Mouse (Mus musculus) adrenal gland, postnatal 4 days (tissue): ENCODE measurements around the gene Krt18. TPM values are rescaled to one million over a fixed set of nuclear protein-coding genes. Genes with fewer than 3 reads are reported as not detected.

Source experiments
- DNase-seq, 2 experiments: peaks; one replicate each; pipeline ENCODE4 v3.0.0; 2021 to 2022; ENCODE audit warnings: low spot score in 2 of 2, mixed read lengths in 2 of 2
- total RNA-seq, 2 experiments: library from RNA; stranded (reverse); gene quantifications; 2 replicates each; pipeline ENCODE4 v1.2.3; 2021

Gene Krt18
- total RNA-seq, 2 experiments from 2014 or later = 17.3 to 22.9 TPM

- DNase-seq = no peak
Observed at GRCm38 (mm10) chr15:102007097-102008069, 20.6 kb upstream of the Krt18 start.

- no peak for DNase-seq
Observed at GRCm38 (mm10) chr15:102010569-102011245, 17.3 kb upstream of the Krt18 start.

GRCm38 (mm10) chr15:102012260-102012765, 15.7 kb upstream of the Krt18 start:
- no peak for DNase-seq

- no peak for DNase-seq
Observed at GRCm38 (mm10) chr15:102013651-102014050, 14.3 kb upstream of the Krt18 start.

GRCm38 (mm10) chr15:102014848-102015247, 13.1 kb upstream of the Krt18 start:
- DNase-seq = no peak

GRCm38 (mm10) chr15:102016096-102016495, 11.9 kb upstream of the Krt18 start:
- no peak for DNase-seq

- DNase-seq = no peak
Observed at GRCm38 (mm10) chr15:102016787-102017186, 11.2 kb upstream of the Krt18 start.

GRCm38 (mm10) chr15:102017918-102018463, 10.0 kb upstream of the Krt18 start:
- no peak for DNase-seq

GRCm38 (mm10) chr15:102022481-102022880, 5.5 kb upstream of the Krt18 start:
- no peak for DNase-seq

- no peak for DNase-seq
Observed at GRCm38 (mm10) chr15:102023888-102024287, 4.1 kb upstream of the Krt18 start.

GRCm38 (mm10) chr15:102025136-102025872, 2.7 kb upstream of the Krt18 start:
- DNase-seq = no peak

GRCm38 (mm10) chr15:102026430-102026829, 1.6 kb upstream of the Krt18 start:
- DNase-seq = no peak

GRCm38 (mm10) chr15:102034121-102035053, 6.4 kb downstream of the Krt18 start:
- no peak for DNase-seq

- DNase-seq = no peak
Observed at GRCm38 (mm10) chr15:102040277-102040676, 12.3 kb downstream of the Krt18 start.

GRCm38 (mm10) chr15:102041951-102042350, 14.0 kb downstream of the Krt18 start:
- no peak for DNase-seq

GRCm38 (mm10) chr15:102044745-102045144, 16.8 kb downstream of the Krt18 start:
- no peak for DNase-seq

GRCm38 (mm10) chr15:102045691-102046090, 17.7 kb downstream of the Krt18 start:
- no peak for DNase-seq

GRCm38 (mm10) chr15:102048006-102048405, 20.0 kb downstream of the Krt18 start:
- DNase-seq = no peak

- DNase-seq = no peak
Observed at GRCm38 (mm10) chr15:102049871-102050270, 21.9 kb downstream of the Krt18 start.
